Mouse (Mus musculus) lung, adult 2 months (tissue): ENCODE results near the gene Kidins220. TPM values are rescaled to one million over a fixed set of nuclear protein-coding genes. Genes with fewer than 3 reads are reported as not detected.

Source experiments
- DNase-seq: peaks from one replicate; pipeline ENCODE4 v3.0.0; 2022
- H3K4me1 ChIP-seq: fragments of 200-500 bp; 2 replicates; pipeline ENCODE4 v1.6.1; 2011; ENCODE audit warnings: low read length; ENCODE audit not compliant: control insufficient read depth, insufficient read depth
- H3K4me3 ChIP-seq: fragments of 200-500 bp; replicated peaks from 2 replicates; pipeline ENCODE3; 2011; ENCODE audit warnings: low read depth, mild to moderate bottlenecking, control low read depth, low read length; ENCODE audit errors: extremely low read depth
- CTCF ChIP-seq: fragments of 200-500 bp; IDR thresholded peaks from 2 replicates; pipeline ENCODE4 v1.5.1; 2011; ENCODE audit warnings: mild to moderate bottlenecking, low read length, control low read depth; ENCODE audit not compliant: insufficient read depth
- POLR2A ChIP-seq: fragments of 200-500 bp; IDR thresholded peaks from 2 replicates; pipeline ENCODE4 v1.6.1; 2011; ENCODE audit warnings: low read depth, mild to moderate bottlenecking, control low read depth, low read length, borderline replicate concordance; ENCODE audit errors: extremely low read depth
- whole genome bisulfite sequencing: fragments of 180-500 bp; shearing (Covaris S2); methylation state at CpG from one replicate; pipeline ENCODE4 v1.1.7; 2018; 5-methylcytosine and 5-hydroxymethylcytosine counted together
- polyA plus RNA-seq: library from polyadenylated mRNA; depleted of rRNA; stranded (reverse); fragments of >200 nt; gene quantifications from 2 replicates; pipeline ENCODE4 v1.2.3, GENCODE M21; 2012; rRNA removed

Gene Kidins220
- polyA plus RNA-seq, 1 experiment = 37.8 TPM

GRCm38 (mm10) chr12:25100411-25101217, 125.9 kb downstream of the Kidins220 start:
- DNase-seq = peak; percentile 69
- WGBS = under 1% methylated on average over 59 of the region's 59 CpGs
- Histone ChIP-seq H3K4me3 (peak overlapping the region; percentile 58), H3K4me1 (peaks cover 14% of the 10 kb centered on the region)
- TF ChIP-seq CTCF = no peak
- peak; percentile 47; the same call in 1 of the 2 replicates for TF ChIP-seq POLR2A

DNA sequence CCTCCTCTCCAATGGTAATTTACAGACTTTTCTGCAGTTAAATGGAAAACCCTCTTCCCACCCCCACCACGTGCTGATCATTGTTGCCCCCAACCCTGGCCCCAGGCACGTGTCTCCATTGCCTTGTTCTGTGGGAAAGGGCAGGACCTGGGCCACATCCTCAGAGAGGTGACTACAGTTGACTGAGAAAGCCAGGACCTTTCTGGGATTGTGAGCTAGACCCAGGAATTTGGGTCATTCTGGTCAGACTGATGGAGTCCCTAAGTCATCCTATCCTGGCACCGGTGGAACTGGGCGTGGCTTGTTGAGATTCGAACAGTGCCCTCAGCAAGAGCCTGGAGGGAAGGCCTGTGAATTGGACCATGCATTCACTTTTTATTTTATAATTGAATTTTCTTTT, 126.7 kb downstream of the Kidins220 start:
- no peak for TF ChIP-seq POLR2A
- TF ChIP-seq CTCF = no peak
- Histone ChIP-seq H3K4me3 (no peak overlapping the region), H3K4me1 (peaks cover 14% of the 10 kb centered on the region)
- WGBS = 30% methylated on average over 5 of the region's 5 CpGs
- peak; percentile 32 for DNase-seq

GRCm38 (mm10) chr12:25103911-25104310, 129.2 kb downstream of the Kidins220 start:
- Histone ChIP-seq H3K4me1 (peaks cover 6% of the 10 kb centered on the region), H3K4me3 (no peak overlapping the region)
- TF ChIP-seq POLR2A = no peak
- no peak for TF ChIP-seq CTCF
- DNase-seq = no peak
- WGBS = 79% methylated on average over 6 of the region's 6 CpGs

DNA sequence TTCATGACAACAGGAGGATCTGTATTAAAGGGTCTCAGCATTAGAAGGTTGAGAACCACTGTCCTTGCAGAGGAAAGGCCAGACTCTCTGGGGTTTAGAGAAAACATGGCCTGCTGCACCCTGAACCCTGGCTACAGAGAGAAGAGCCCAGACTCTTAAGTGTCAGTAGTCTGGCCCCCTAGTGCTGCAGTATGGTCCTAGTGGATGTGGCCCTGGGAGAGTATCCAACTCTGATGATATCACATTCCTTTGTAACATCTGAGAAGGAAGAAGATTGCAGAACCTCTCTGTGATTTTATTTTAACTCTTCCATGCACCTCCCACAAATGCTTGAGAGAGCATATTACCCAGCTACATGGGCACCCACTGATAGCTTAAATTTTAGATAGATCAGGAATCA, 129.8 kb downstream of the Kidins220 start:
- no peak for TF ChIP-seq POLR2A
- TF ChIP-seq CTCF = no peak
- Histone ChIP-seq H3K4me1 (peaks cover 6% of the 10 kb centered on the region), H3K4me3 (no peak overlapping the region)
- DNase-seq = no peak

DNA sequence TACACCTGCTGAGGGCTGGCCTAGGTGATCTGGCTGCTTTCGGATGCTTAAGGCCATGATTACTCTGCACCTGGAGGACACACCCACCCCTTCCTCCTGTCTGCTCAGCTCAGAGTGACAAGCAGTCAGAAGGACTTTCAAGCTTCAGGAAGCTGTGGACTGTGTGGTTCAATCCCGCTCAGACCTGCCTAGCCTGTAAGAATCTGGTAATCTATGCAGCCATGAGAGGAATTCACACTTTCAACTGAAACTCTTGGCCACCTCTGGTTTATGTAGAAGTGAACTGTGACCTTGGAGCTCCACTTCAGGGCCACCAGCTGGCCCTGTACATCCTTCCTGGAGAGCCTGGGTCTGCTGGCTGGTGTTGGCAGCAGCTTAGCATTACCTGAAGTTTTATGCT, 134.1 kb downstream of the Kidins220 start:
- Histone ChIP-seq H3K4me3 (no peak overlapping the region), H3K4me1 (no peaks in the 10 kb centered on the region)
- DNase-seq = no peak
- WGBS = 73% methylated on average over 2 of the region's 2 CpGs
- no peak for TF ChIP-seq CTCF
- no peak for TF ChIP-seq POLR2A

DNA sequence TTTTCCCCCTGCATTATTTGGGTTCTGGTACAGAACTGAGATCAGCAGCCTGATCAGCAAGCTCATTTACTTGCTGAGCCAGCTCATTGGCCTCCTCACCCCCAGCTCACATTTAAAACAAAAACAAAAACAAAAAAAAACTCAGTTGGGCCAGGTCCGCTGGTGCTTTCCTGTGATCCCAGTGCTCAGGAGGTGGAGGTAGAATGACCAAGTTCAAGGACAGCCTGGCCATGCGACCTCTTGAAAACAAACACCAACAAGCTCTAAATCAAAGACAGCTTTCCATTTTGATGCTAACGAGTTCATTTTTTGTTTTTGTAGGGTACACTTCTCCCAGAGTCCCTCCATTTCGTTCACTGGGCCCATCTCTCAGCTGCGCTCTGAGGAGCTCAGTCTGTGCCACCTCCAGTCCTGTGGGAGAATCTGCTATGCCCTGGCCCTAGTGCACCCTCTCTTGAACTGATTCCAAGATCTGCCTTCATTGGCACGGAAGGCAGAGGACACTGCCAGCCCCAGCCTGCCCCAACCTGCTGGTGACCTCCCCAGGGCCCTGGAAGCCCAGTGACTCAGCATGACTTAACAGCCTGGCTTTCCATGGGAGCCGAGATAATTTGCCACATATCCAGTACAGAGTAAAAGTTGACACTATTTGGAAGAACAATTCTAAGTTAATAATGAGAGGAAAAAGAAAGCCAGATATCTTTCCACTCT, 135.4 kb downstream of the Kidins220 start:
- no peaks in the 10 kb centered on the region for H3K4me1 ChIP-seq
- TF ChIP-seq POLR2A = no peak
- TF ChIP-seq CTCF = no peak
- no peak overlapping the region for H3K4me3 ChIP-seq
- WGBS = 65% methylated on average over 7 of the region's 7 CpGs
- DNase-seq = no peak

DNA sequence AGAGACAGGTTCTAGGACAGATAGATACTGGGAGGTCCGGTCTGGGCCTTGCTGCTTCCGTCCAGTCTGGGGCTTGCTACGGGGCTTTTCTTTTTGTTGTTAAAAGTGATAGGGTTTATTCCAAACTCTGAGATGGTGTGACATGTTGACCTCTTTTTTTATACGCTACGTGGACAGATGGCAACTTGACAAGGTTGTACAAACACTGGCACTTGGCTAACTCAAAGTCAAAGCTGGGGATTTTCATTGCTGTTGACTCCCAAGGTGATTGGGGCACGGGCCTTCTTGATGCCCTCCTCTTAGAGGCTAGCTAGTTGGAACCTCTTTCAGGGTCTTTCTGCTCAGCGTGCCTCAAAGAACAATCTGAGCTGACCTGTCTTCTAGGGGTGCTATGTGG, 136.0 kb downstream of the Kidins220 start:
- TF ChIP-seq CTCF (no peak), POLR2A (no peak)
- Histone ChIP-seq H3K4me3 (no peak overlapping the region), H3K4me1 (no peaks in the 10 kb centered on the region)
- DNase-seq = no peak
- 70% methylated on average over 7 of the region's 7 CpGs for WGBS

Other genes starting within 250 kb of the Kidins220 start
- gene Mboat2, start 144.0 kb upstream of the Kidins220 start, polyA plus RNA-seq = 3.0 and 4.0 TPM in 2 replicates
- gene Id2, start 122.2 kb downstream of the Kidins220 start, polyA plus RNA-seq = 130 and 131 TPM in 2 replicates